Mouse (Mus musculus) embryonic facial prominence, embryonic 10.5 days (tissue): ENCODE measurements around the gene Tent4a. TPM values are rescaled to one million over a fixed set of nuclear protein-coding genes. Genes with fewer than 3 reads are reported as not detected.
A peak's percentile ranks its signal among the peaks of the same experiment; 100 is the strongest.
"Not testable (repeated sequence)": the region's sequence is repeated elsewhere in the genome, so short reads cannot be mapped to it uniquely, and the experiment has no call there.

Experiments
- DNase-seq: peaks from one replicate; pipeline ENCODE4 v3.0.0-alpha.2; 2017; ENCODE audit warnings: low spot score
- H3K27ac ChIP-seq: fragments of 300-500 bp; sonication (generic); replicated peaks from 2 replicates; pipeline ENCODE4 v1.5.1; 2016; ENCODE audit warnings: mild to moderate bottlenecking
- H3K27me3 ChIP-seq: fragments of 300-500 bp; sonication (generic); replicated peaks from 2 replicates; pipeline ENCODE4 v1.6.1; 2016; ENCODE audit warnings: low read depth, mild to moderate bottlenecking; ENCODE audit not compliant: poor library complexity, severe bottlenecking
- H3K36me3 ChIP-seq: fragments of 300-500 bp; sonication (generic); replicated peaks from 2 replicates; pipeline ENCODE4 v1.6.1; 2016; ENCODE audit warnings: mild to moderate bottlenecking, moderate library complexity
- H3K4me1 ChIP-seq: fragments of 300-500 bp; sonication (generic); 2 replicates; pipeline ENCODE4 v1.6.1; 2016
- H3K4me3 ChIP-seq: fragments of 300-500 bp; sonication (generic); 2 replicates; pipeline ENCODE4 v1.5.1; 2016; ENCODE audit warnings: mild to moderate bottlenecking, moderate library complexity
- H3K9me3 ChIP-seq: fragments of 300-500 bp; sonication (generic); 2 replicates; pipeline ENCODE4 v1.6.1; 2016; ENCODE audit warnings: mild to moderate bottlenecking
- WGBS: fragments of 180-500 bp; shearing (Covaris S2); methylation state at CpG from one replicate; pipeline ENCODE4 v1.1.7; 2016; 5-methylcytosine and 5-hydroxymethylcytosine counted together
- polyA plus RNA-seq: library from polyadenylated mRNA; unstranded; fragments of >200 nt; fragmentation: Nextera tagmentation; extraction: Ambion mirVana; gene quantifications from 2 replicates; pipeline ENCODE4 v1.2.1, GENCODE M21; 2016

The Tent4a gene
- 5.0 TPM in 2 replicates for polyA plus RNA-seq

DNA sequence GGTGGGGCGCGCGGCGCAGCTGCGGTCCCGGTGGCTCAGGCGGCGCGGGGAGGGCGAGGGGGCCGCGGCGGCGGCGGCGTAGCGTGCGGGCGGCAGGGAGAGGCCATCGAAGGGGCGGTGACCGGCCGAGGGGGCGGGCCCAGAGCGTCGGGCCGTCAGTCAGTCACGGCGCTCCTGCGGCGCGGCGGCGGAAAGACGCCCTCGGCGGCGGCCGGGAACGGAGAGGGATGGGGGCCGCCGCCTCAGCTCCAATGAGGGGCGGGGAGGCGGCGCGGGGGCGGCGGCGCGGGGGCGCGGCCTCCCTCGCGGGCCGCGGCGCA is at the start of gene Tent4a:
Gene Tent4a, minus strand, starts transcription at position 284 of the 320 bp plus-strand sequence.
- Histone ChIP-seq H3K27me3 (no peaks in the 10 kb centered on the region), H3K4me3 (peak within 1 kb of the TSS; percentile 84), H3K36me3 (peaks cover 22% of the 10 kb centered on the region), H3K4me1 (peaks cover 62% of the 10 kb centered on the region), H3K9me3 (no peaks in the 10 kb centered on the region), H3K27ac (peak within 1 kb of the TSS; percentile 99)
- no peak for DNase-seq
- 2% methylated on average over 55 of the region's 57 CpGs for WGBS

DNA sequence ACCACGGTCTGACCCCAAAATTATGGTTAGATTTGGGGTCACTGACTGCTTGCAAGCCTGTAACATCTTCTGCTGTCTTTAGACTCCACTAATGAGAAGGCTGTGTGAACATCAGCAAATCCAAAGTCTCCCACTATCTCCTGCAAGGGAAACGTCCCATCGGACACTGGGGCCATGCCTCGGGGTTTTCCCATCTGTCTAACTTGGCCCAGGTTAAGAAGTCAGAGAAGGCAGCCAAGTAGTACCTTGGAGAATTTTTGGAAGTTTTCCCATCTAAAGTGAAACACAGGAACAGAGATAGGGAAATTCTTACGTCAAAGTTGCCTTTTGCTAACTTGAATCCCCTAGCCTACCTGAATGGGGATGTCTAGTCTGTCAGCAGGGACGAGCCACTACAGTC is 49.2 kb upstream of the Tent4a start:
- Histone ChIP-seq H3K36me3 (0 out of 2 replicates have a peak, but pooled peaks cover 4% of the 10 kb centered on the region), H3K4me1 (no peaks in the 10 kb centered on the region), H3K4me3 (no peak overlapping the region), H3K9me3 (no peaks in the 10 kb centered on the region), H3K27ac (no peak overlapping the region), H3K27me3 (no peaks in the 10 kb centered on the region)
- DNase-seq: no peak
- 91% methylated on average over 6 of the region's 6 CpGs for WGBS

DNA sequence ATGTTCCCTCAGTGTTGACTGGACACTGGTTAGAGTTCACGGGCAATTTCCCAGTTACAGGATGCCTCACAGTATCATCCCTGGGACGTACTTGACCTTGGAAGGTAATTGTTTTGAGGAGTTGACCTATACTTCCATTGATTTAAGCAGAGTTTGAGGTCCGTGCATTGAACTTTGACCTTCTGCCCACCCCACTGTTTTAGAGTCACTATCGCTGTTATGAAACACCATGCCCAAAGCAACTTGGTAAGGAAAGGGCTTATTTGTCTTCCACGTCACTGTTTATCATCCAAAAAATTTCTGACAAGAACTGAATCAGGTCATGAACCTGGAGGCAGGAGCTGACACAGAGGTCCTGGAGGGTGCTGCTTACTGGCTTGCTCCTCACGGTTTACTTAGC is 48.0 kb upstream of the Tent4a start:
- H3K27ac ChIP-seq: no peak overlapping the region
- whole genome bisulfite sequencing: 82% methylated on average over 6 of the region's 6 CpGs
- H3K27me3 ChIP-seq: no peaks in the 10 kb centered on the region
- no peaks in the 10 kb centered on the region for H3K9me3 ChIP-seq
- no peaks in the 10 kb centered on the region for H3K4me1 ChIP-seq
- H3K36me3 ChIP-seq: 0 out of 2 replicates have a peak, but pooled peaks cover 4% of the 10 kb centered on the region
- no peak overlapping the region for H3K4me3 ChIP-seq
- no peak for DNase-seq

DNA sequence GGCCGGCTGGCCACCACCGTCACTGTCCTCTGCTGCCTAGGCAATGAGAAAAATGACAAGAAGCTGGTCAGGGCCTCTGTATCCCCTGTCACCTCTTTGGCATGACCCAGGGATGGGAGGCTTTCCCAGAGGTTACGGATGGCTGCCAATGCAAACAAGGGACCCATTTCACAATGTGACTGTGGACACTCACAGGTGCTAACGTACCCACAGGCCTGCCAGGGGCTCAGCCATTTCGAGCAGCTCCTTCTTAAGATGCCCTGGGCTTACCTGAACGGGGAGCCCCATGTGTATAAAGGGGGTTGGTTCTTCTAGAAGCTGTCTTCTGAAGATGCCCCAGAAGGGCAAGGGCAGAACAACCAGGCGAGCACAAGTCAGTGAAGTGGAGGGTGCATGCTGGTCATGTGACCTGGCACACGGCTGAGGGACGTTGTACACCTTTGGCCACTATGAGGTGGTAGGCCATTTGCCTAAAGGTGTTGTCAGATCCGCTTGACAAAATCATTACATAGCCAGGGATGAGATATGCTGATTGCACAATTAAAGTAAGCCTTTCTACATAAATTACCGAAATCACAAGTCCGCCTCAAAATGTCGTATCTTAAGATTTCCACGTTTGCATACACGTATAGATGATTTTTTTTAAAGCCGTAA is 42.9 kb upstream of the Tent4a start:
- Histone ChIP-seq H3K4me3 (no peak overlapping the region), H3K9me3 (no peaks in the 10 kb centered on the region), H3K4me1 (no peaks in the 10 kb centered on the region), H3K36me3 (no peaks in the 10 kb centered on the region), H3K27ac (no peak overlapping the region), H3K27me3 (no peaks in the 10 kb centered on the region)
- no peak for DNase-seq
- WGBS: 90% methylated on average over 16 of the region's 16 CpGs

DNA sequence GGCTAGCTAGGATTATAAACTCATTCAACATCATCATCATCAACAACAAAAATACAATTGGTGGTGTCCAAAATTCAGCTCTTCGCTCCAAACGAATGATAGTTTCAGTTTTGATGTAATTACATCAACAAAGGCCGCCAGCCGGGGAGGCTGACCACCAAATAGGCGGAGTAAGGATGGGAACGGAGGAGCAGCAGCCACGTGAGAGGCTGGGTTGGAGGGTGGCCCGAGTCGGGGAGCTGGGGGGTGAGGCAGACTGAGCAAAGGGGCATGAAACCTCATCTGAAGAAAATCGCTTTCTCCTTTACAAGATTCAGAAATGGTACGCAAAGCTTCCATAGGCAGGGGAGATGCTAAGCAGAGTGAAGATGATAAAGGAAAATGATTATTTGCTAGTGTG is 42.3 kb upstream of the Tent4a start:
- no peak for DNase-seq
- 62% methylated on average over 11 of the region's 11 CpGs for WGBS

DNA sequence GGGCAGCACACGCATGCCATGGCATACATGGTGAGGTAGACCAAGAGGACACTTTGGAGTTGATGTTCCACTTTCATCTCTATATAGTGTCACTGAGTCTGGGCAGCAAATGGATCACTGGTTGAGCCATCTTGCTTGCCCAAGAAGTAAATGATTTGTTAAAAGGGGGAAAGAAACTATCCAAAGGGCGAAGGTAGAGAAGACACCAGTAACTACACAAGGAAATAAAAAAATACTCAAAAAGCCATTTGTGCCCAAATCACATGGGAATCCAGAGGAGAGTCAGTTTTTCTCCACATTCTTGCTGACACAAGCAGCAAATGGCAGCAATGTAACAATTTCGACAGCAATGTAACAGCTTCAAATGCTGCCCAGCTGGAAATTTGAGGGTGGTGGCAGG is 38.2 kb upstream of the Tent4a start:
- no peak overlapping the region for H3K4me3 ChIP-seq
- no peak for DNase-seq
- no peaks in the 10 kb centered on the region for H3K36me3 ChIP-seq
- no peaks in the 10 kb centered on the region for H3K4me1 ChIP-seq
- no peaks in the 10 kb centered on the region for H3K9me3 ChIP-seq
- no peaks in the 10 kb centered on the region for H3K27me3 ChIP-seq
- H3K27ac ChIP-seq: no peak overlapping the region
- WGBS: 97% methylated on average over 3 of the region's 3 CpGs

More for the DNA sequence above, 42.3 kb upstream of the Tent4a start:
- Histone ChIP-seq H3K4me1 (no peaks in the 10 kb centered on the region), H3K36me3 (no peaks in the 10 kb centered on the region), H3K27ac (no peak overlapping the region), H3K9me3 (no peaks in the 10 kb centered on the region), H3K4me3 (no peak overlapping the region), H3K27me3 (no peaks in the 10 kb centered on the region)

DNA sequence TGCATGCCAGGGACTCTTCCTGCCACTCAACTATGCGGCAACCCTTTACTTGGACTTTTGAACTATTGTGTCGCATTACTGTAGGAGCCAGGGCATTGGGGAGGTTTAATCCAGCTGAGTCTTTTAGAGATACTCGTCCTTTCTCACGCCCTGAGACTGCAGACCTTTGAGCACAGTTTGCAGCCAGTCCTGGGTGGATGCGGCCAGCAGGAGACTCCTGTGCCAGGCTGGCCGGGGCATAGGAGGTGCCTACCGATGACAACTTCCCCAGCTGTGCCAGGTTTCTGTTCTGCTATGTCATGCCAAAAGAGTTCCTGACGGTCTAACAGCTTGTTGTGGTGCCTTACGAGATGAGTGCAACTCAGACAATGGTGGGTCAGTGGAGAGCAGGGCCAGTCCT is 34.8 kb upstream of the Tent4a start:
- WGBS: 85% methylated on average over 9 of the region's 9 CpGs
- H3K27ac ChIP-seq: no peak overlapping the region
- H3K4me1 ChIP-seq: no peaks in the 10 kb centered on the region
- H3K27me3 ChIP-seq: no peaks in the 10 kb centered on the region
- H3K4me3 ChIP-seq: no peak overlapping the region
- no peaks in the 10 kb centered on the region for H3K9me3 ChIP-seq
- H3K36me3 ChIP-seq: no peaks in the 10 kb centered on the region
- no peak for DNase-seq

DNA sequence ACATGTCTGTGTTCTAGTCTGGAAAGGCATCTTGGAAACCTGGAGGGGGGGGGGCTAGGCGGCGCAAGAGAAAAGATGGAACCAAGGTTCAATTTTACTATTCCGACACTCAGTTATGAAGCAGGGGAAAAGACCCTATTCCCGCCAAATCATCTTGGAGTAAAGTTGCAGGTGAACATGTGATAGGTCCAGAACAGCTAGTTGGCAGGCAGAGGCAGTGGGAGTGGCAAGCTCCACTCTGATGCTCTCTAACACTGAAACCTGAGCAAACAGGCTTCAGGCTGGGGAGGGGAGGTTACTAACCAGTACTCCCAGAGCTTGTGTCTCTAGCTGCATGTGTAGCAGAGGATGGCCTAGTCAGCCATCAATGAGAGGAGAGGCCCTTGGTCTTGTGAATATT is 31.0 kb upstream of the Tent4a start:
- not testable (repeated sequence) for H3K4me1 ChIP-seq, DNase-seq, H3K36me3 ChIP-seq, H3K27ac ChIP-seq, H3K27me3 ChIP-seq, H3K9me3 ChIP-seq, H3K4me3 ChIP-seq
- 90% methylated on average over 4 of the region's 4 CpGs for WGBS

DNA sequence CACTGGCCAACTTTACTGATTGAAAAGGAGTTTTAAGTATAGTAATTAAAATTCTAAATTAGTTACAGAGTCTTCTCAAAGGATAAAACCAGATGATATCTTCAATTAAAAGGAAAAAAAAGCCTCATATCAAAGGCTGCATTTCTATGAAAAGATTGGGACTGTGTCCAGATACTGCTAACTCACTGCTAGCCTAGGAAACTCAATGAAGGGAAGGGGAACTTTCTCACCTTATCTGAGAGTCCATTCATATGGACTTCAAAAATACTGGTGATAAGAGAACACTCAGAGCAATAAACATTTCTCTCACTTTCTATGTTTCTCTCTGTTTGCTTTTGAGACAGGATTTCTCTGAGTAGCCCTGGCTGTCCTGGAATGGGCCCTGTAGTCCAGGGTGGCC is 30.2 kb upstream of the Tent4a start:
- Histone ChIP-seq H3K9me3 (no peaks in the 10 kb centered on the region), H3K4me1 (no peaks in the 10 kb centered on the region), H3K27ac (no peak overlapping the region), H3K27me3 (no peaks in the 10 kb centered on the region), H3K4me3 (no peak overlapping the region), H3K36me3 (no peaks in the 10 kb centered on the region)
- no peak for DNase-seq

DNA sequence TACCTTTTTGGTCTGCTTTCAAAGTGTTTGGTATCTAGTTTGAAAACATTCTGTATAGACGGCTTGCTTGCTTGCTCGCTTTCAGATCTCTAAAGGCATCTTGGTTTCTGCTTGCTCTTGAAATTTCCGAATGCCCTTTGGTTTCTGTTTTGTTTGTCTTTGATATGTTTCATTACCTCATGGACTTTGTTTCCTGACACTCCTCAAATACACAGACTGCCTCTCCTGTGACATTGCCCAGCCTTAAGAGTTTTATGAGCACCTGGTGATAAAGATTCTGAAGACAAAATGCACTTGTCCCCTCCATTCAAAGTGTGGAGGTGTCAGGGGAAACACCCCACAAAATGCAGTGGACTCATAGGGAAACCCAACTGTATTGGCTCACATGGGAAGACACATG is 29.5 kb upstream of the Tent4a start:
- Histone ChIP-seq H3K27me3 (no peaks in the 10 kb centered on the region), H3K27ac (no peak overlapping the region), H3K4me1 (no peaks in the 10 kb centered on the region), H3K36me3 (no peaks in the 10 kb centered on the region), H3K9me3 (no peaks in the 10 kb centered on the region), H3K4me3 (no peak overlapping the region)
- 83% methylated on average over 3 of the region's 3 CpGs for WGBS
- DNase-seq: no peak

DNA sequence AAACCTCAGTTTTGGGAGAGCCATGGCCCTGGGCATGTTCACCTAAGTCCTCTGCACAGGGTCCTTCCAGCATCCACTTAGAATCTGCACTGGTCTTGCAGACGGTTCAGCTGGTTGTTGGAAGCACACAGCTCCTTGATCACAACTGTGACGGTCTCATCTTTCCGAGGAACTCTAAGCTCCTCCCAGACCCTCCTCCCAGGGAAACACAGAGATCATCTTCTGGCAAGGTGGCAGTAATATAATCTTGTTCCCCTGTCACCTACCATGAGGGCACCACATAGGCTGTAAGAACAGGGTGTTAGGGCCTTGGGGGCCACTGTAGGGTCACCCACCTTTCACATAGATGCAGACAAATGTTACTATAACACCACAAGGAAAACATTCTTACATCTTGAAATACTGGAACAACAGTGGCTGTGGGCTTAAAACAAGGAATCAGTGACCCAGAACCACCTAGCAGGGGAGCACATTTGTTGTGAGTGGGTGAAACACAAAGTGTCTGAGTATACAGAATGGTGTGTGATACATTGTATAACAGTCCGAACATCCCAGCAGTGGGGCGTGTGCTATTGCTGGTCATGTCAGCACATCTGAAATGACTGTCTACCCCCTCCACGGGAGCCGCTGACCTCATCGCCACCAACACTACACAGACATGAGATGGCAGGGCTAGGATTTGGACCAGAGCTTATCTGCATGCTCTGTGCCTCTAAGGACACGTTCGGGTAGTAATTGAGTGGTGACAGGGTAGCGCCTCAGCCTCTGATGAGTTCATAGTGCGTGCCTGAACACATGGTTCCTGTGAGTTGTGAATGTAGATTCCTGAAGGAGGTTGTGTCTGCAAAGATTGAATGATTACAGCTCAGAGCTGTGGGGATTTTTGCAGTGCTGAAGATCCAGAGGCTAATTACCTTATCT is 28.5 kb upstream of the Tent4a start:
- 78% methylated on average over 12 of the region's 12 CpGs for WGBS

DNA sequence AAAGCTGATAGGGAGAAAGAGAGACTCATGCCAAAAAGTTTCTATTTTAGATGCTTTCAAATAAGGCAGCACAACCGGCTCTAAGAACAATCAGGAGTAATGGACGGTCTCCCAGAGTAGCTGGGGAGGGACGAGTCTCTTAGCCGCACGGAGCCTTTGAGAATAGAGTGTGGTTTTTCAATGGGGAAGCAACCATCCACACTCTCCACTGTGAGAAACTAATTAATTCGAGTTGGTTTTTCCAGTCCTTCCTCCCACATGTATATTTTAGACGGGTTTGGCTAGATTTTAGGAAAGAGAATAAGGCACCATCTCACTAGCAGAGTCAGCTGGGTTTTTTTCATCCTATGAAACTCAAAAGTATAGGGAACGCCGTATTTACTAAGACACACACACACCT is 27.6 kb upstream of the Tent4a start:
- 85% methylated on average over 9 of the region's 9 CpGs for WGBS
- Histone ChIP-seq H3K36me3 (no peaks in the 10 kb centered on the region), H3K4me1 (no peaks in the 10 kb centered on the region), H3K27ac (no peak overlapping the region), H3K4me3 (no peak overlapping the region), H3K27me3 (no peaks in the 10 kb centered on the region), H3K9me3 (no peaks in the 10 kb centered on the region)
- DNase-seq: no peak

More for the DNA sequence above, 28.5 kb upstream of the Tent4a start:
- Histone ChIP-seq H3K27ac (no peak overlapping the region), H3K9me3 (no peaks in the 10 kb centered on the region), H3K4me3 (no peak overlapping the region), H3K4me1 (no peaks in the 10 kb centered on the region), H3K27me3 (no peaks in the 10 kb centered on the region), H3K36me3 (no peaks in the 10 kb centered on the region)
- no peak for DNase-seq
